Mouse (Mus musculus) G1E (cell line): ENCODE measurements around the gene Wdr83os. TPM values are rescaled to one million over a fixed set of nuclear protein-coding genes. Genes with fewer than 3 reads are reported as not detected.

Experiments
- ATAC-seq: 2 replicates; pipeline ENCODE4 v1.8.0; 2016; ENCODE audit warnings: mild to moderate bottlenecking; ENCODE audit not compliant: insufficient number of reproducible peaks, poor library complexity, low FRiP score, severe bottlenecking; ENCODE audit errors: extremely low read depth
- DNase-seq: peaks from one replicate; pipeline ENCODE4 v3.0.0; 2012; ENCODE audit warnings: low spot score
- H3K27me3 ChIP-seq: 2 replicates; pipeline ENCODE4 v1.6.1; 2012; ENCODE audit warnings: mild to moderate bottlenecking, low read length, inconsistent platforms; ENCODE audit not compliant: insufficient read depth
- H3K36me3 ChIP-seq: replicated peaks from 2 replicates; pipeline ENCODE3; 2012; ENCODE audit warnings: mild to moderate bottlenecking, inconsistent platforms
- H3K4me1 ChIP-seq: 2 replicates; pipeline ENCODE4 v1.6.1; 2012; ENCODE audit warnings: low read depth, low read length, inconsistent platforms, mixed read lengths; ENCODE audit not compliant: insufficient read depth
- H3K4me3 ChIP-seq: 2 replicates; pipeline ENCODE4 v1.5.1; 2012; ENCODE audit warnings: low read depth, mild to moderate bottlenecking, inconsistent platforms, low read length, moderate library complexity, mixed read lengths
- H3K9me3 ChIP-seq: replicated peaks from 2 replicates; pipeline ENCODE4 v1.6.1; 2012; ENCODE audit warnings: inconsistent platforms
- CTCF ChIP-seq: IDR thresholded peaks from 2 replicates; pipeline ENCODE4 v1.5.1; 2012; ENCODE audit warnings: low read depth, low read length, inconsistent platforms, mixed read lengths
- GATA1 ChIP-seq: IDR thresholded peaks from 2 replicates; pipeline ENCODE4 v1.6.1; 2012; ENCODE audit warnings: borderline replicate concordance, low read length, inconsistent platforms, mixed read lengths
- GATA2 ChIP-seq: IDR thresholded peaks from 2 replicates; pipeline ENCODE4 v1.6.1; 2012; ENCODE audit warnings: low read depth, low read length, inconsistent platforms, borderline replicate concordance
- POLR2AphosphoS5 ChIP-seq: IDR thresholded peaks from 2 replicates; pipeline ENCODE4 v1.6.1; 2012; ENCODE audit warnings: low read depth, low read length, inconsistent platforms; ENCODE audit not compliant: insufficient replicate concordance
- TAL1 ChIP-seq: conservative IDR thresholded peaks from 2 replicates; pipeline ENCODE4 v1.6.1; 2012; ENCODE audit warnings: low read depth, low read length, inconsistent platforms, mixed read lengths
- polyA plus RNA-seq: library from polyadenylated mRNA; stranded (reverse); fragments of >175 nt; gene quantifications from 2 replicates; pipeline ENCODE4 v1.2.3, GENCODE M21; 2012
- total RNA-seq, 2 experiments: library from RNA; stranded (forward) in 1 of 2; stranded (reverse) in 1 of 2; fragments of 200-1000 nt in 1 of 2; fragments of >200 nt in 1 of 2; fragmentation: Nextera tagmentation in 1 of 2; gene quantifications; 2 replicates each; pipeline ENCODE4 v1.2.3; 2014 to 2017

The Wdr83os gene
- total and polyA plus RNA-seq, 3 experiments, result 11.7 to 79.0 (median 22.0) TPM

DNA sequence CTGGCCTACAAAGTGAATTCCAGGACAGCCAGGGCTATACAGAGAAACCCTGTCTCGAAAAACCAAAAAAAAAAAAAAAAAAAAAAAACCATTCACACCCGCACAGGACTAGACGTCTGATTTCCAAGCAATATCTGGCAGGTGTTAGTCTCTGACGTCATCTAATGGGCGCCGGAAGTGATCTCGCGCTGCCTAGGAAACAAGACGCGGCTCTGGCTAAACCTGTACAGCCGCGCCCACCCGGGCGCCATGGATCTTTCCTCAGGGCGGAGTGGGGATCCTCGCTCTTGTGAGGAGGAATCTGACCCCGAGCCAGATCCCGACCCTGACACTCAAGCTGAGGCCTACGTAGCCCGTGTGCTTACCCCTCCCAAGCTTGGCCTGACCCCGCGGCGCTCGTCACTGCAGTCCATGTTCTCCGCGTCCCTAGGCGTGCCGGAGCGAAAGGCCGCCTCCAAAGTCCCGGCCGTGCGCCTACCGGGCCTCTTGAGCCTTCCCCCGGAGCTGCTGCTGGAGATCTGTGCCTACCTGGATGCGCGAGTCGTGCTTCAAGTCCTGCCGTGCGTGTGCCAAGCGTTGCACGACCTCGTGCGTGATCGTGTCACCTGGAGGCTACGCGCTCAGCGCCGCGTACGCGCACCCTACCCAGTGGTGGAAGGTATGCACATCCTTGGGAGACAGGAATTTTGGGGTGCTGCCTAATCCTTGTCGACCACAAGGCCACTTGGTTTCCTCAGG, 20.5 kb upstream of the Wdr83os start, which contains the start of gene Fbxw9:
Fbxw9 (plus strand) TSS at position 177 of the 738 bp plus-strand sequence.
- no peaks in the 10 kb centered on the region for H3K27me3 ChIP-seq
- peaks cover 65% of the 10 kb centered on the region for H3K36me3 ChIP-seq
- H3K4me3 ChIP-seq, result peak within 1 kb of the TSS; percentile 99
- H3K9me3 ChIP-seq, result no peaks in the 10 kb centered on the region
- DNase-seq (peak; percentile 86), ATAC-seq (peak; percentile 75; the same call in 1 of the 2 replicates)
- H3K4me1 ChIP-seq, result peaks cover 23% of the 10 kb centered on the region
- peak; percentile 87 for TF ChIP-seq POLR2AphosphoS5
- no peak for TF ChIP-seq GATA1

GRCm38 (mm10) chr8:85062603-85063002, 17.9 kb upstream of the Wdr83os start:
- Histone ChIP-seq H3K9me3 (no peaks in the 10 kb centered on the region), H3K36me3 (peaks cover 65% of the 10 kb centered on the region), H3K27me3 (no peaks in the 10 kb centered on the region), H3K4me1 (peaks cover 29% of the 10 kb centered on the region), H3K4me3 (no peak overlapping the region)
- TF ChIP-seq GATA1, result no peak
- no peak for TF ChIP-seq CTCF
- no peak for TF ChIP-seq TAL1
- no peak for TF ChIP-seq GATA2
- no peak for TF ChIP-seq POLR2AphosphoS5
- DNase-seq (no peak), ATAC-seq (no peak)

- Histone ChIP-seq H3K36me3 (peaks cover 72% of the 10 kb centered on the region), H3K4me3 (no peak overlapping the region), H3K27me3 (no peaks in the 10 kb centered on the region), H3K4me1 (peaks cover 23% of the 10 kb centered on the region), H3K9me3 (no peaks in the 10 kb centered on the region)
- no peak for DNase-seq
- TF ChIP-seq POLR2AphosphoS5 (no peak), TAL1 (no peak), CTCF (no peak), GATA2 (no peak), GATA1 (no peak)
- no peak for ATAC-seq
These were observed 15.3 kb upstream of the Wdr83os start for GRCm38 (mm10) chr8:85065213-85065612.

- ATAC-seq (no peak), DNase-seq (no peak)
- Histone ChIP-seq H3K4me3 (no peak overlapping the region), H3K27me3 (no peaks in the 10 kb centered on the region), H3K4me1 (peaks cover 18% of the 10 kb centered on the region), H3K9me3 (no peaks in the 10 kb centered on the region), H3K36me3 (peaks cover 70% of the 10 kb centered on the region)
- TF ChIP-seq GATA1, result no peak
These were observed 13.4 kb upstream of the Wdr83os start for GRCm38 (mm10) chr8:85067155-85067554.

GRCm38 (mm10) chr8:85067982-85068381, 12.6 kb upstream of the Wdr83os start, which contains the start of gene Gm5741:
Gm5741 (minus strand) TSS chr8:85067982.
- ATAC-seq, result no peak
- peaks cover 65% of the 10 kb centered on the region for H3K36me3 ChIP-seq
- H3K27me3 ChIP-seq, result no peaks in the 10 kb centered on the region
- H3K9me3 ChIP-seq, result no peaks in the 10 kb centered on the region
- no peak for TF ChIP-seq CTCF
- TF ChIP-seq GATA2, result no peak
- TF ChIP-seq POLR2AphosphoS5, result no peak
- TF ChIP-seq GATA1, result no peak
- no peak for TF ChIP-seq TAL1
- peaks cover 21% of the 10 kb centered on the region for H3K4me1 ChIP-seq
- DNase-seq, result no peak
- no peak within 1 kb of the TSS for H3K4me3 ChIP-seq

DNA sequence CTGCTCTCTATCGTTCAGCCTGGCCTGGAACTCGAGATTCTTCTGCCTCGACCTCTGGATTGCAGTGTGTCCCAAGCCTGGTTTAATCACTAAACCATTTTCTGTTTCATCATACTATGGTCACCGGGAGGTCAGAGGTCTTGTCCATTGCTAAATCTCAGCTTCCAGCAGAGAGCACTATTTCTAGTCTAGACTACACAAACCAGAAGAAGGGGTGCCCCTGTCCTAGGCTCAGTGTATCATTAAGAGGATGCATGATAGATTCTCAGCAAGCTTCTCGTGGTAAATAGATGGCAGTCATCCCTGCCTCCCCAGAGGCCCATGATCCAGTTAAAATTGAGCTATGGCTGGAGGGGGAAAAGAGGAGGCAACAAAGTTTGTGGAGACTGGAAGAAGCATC, 9.5 kb upstream of the Wdr83os start:
- Histone ChIP-seq H3K4me1 (peaks cover 46% of the 10 kb centered on the region), H3K36me3 (peaks cover 71% of the 10 kb centered on the region), H3K4me3 (peak overlapping the region; percentile 81), H3K27me3 (no peaks in the 10 kb centered on the region), H3K9me3 (no peaks in the 10 kb centered on the region)
- ATAC-seq, result no peak
- no peak for DNase-seq
- TF ChIP-seq TAL1 (no peak), POLR2AphosphoS5 (no peak), CTCF (no peak), GATA1 (no peak), GATA2 (no peak)

- TF ChIP-seq GATA1, result no peak
- TF ChIP-seq CTCF, result no peak
- no peak; the same call in 1 of the 2 replicates for TF ChIP-seq POLR2AphosphoS5
- no peak for TF ChIP-seq GATA2
- TF ChIP-seq TAL1, result no peak
- peaks cover 52% of the 10 kb centered on the region for H3K4me1 ChIP-seq
- H3K9me3 ChIP-seq, result no peaks in the 10 kb centered on the region
- ATAC-seq, result peak; percentile 86
- peak; percentile 94 for DNase-seq
- H3K4me3 ChIP-seq, result peak within 1 kb of the TSS; percentile 81
- no peaks in the 10 kb centered on the region for H3K27me3 ChIP-seq
- H3K36me3 ChIP-seq, result peaks cover 71% of the 10 kb centered on the region
These were observed 8.8 kb upstream of the Wdr83os start, which contains the start of gene Dhps for GRCm38 (mm10) chr8:85071514-85072281. Dhps (plus strand) TSS chr8:85071757.
